Mouse (Mus musculus) liver, embryonic 14.5 days (tissue): ENCODE data around the gene Kif26b.

Experiments
- CTCF ChIP-seq: IDR thresholded peaks from 2 replicates; pipeline ENCODE4 v1.5.1; 2016; ENCODE audit warnings: antibody characterized with exemption, low read depth, control low read depth
- EP300 ChIP-seq: IDR thresholded peaks from 2 replicates; pipeline ENCODE4 v1.6.1; 2016; ENCODE audit warnings: antibody characterized with exemption, low read depth

DNA sequence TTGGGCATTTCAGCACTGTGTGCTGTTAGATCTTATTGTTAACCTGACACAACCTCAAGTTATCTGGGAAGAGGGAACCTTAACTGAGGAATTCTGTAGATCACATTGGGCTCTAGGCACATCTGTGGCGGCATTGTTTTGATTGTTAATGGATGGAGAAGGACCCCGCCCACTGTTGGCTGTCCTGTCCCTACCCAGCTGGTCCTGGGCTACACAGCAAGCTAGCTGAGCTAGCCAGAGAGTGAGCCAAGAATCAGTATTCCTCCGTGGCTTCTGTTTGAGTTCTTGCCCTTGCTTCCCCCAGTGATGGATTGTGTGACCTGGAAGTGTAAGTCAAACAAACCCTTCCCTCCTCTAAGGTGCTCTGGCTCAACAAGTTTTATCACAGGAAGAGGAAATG, 132.1 kb downstream of the Kif26b start:
- TF ChIP-seq CTCF (no peak), EP300 (no peak)
